Mouse (Mus musculus) kidney, adult 11 months (tissue): ENCODE data around the gene 9930111J21Rik1.
A peak's percentile ranks its signal among the peaks of the same experiment; 100 is the strongest.
"Not testable (repeated sequence)": the region's sequence is repeated elsewhere in the genome, so short reads cannot be mapped to it uniquely, and the experiment has no call there.

Experiments used
- DNase-seq: peaks from one replicate; pipeline ENCODE4 v3.0.0; 2022

9930111J21Rik1 gene

DNA sequence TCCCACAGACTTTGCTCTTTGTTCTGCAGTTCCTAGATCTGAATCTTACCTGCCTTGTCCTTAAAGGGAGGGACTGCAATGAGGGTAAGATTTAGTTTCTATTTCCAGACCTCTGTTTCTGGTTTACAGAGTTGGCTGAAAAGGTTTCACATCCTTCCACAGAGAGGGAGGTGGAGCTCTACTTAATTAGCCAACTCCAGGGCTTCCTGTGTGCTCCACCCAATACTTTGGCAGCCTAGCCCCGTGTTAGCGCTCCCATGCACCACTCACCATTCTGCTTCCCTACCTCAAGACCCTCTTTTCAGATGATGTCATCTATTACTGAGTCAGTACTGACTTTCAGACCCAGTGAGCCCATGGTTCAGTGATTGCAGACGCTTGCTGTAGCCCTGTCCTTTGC lies at the start of gene 9930111J21Rik1:
Gene 9930111J21Rik1, minus strand, starts transcription at position 148 of the 400 bp plus-strand sequence.
- not testable (repeated sequence) for DNase-seq

DNA sequence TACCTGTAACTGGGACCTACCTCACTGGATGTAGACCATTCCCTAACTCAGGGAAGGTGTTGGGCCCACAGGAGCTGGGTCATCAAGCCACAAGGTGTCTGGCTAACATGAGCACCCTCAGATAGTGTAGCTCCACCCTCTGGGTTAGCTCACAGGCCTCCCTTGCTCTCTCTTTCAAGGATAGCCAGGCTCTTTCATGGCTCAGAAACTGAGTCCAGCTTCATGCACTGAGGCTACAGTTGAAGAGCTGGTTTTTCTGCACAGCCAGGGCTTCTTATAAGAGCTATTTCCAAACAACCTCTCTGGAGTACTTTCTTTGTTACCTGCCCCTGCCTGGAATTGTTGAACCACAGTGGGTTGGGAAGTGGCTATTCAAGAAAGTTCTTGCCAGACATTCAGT lies 32.9 kb upstream of the 9930111J21Rik1 start:
- DNase-seq, result not testable (repeated sequence)

DNA sequence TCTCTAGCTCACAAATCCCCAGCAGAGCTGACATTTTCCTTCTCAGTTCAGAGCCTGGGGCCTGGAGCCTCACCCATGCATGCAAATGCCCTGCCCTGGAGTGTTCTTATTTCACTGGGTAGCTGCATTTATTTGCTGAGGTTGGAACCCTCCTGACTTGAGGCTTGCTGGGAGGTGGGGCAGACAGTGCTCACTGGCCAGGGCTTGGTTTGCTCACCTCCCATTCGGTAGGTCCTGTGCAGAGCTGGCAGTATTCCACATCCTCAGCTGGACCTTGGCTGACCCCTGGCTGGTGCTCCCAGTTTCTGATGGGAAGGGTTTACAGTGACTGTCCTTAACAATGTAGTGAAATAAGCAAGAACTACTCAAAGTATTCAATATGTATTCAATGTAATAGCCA lies 27.6 kb upstream of the 9930111J21Rik1 start:
- peak; percentile 11 for DNase-seq

DNA sequence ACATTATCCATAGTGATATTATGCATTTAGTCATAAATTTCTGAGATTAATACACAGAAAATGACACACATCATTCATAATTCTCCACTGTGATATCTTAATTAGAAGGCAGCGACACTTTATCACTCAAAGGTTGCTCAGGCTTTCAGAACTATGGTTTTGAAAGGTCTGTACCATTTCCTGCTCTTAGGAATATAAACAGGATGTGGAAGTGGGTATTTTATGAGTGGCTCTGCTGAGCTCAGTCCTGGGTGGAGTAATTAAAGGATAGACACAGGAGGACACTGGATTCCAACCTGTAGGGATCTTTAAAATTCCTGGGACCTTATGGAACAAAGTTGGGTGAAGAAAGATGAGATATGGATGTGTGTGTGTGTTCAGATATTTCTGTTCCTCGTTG lies 27.1 kb upstream of the 9930111J21Rik1 start:
- not testable (repeated sequence) for DNase-seq

DNA sequence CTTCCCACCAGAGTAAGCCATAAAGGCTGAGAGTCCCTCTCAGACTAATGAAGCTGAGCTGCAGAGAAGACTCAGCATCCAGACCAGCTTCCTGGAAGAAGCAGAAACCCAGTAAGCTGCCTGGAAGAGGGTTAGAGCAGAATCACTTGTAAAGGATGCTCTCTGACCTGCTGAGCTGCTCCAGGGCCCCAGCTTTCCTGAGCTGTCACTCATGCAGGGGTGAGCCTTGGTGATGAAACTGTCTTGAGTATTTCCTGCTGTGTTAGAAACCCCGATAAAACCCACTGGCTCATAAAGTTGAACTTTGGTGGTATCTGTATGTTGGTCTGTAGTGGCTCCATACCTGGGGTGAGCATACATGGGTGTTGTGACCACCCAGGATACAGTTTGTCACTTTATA lies 21.2 kb upstream of the 9930111J21Rik1 start:
- DNase-seq, result not testable (repeated sequence)

DNA sequence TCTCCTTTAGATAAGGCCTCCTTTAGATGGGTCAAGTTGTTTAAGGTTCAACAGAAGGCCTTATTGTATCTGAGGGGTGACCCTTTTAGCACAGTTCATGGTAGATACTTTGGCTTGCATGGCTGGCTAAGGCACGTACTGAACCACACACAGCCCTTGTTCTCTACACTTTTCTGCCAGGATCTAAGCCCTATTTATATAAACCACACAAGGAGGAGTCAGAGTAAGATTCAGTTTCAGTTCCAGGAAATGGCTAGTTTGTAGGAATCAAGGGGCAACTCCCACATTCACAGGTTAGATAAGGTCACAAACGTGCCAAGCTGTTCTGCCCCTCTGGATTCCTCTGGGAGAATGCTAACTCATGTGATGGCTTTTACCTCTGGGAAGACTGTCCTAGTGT lies 14.8 kb upstream of the 9930111J21Rik1 start, which contains the start of gene Tgtp1:
Gene Tgtp1, minus strand, starts transcription at position 155 of the 400 bp plus-strand sequence.
- not testable (repeated sequence) for DNase-seq

DNA sequence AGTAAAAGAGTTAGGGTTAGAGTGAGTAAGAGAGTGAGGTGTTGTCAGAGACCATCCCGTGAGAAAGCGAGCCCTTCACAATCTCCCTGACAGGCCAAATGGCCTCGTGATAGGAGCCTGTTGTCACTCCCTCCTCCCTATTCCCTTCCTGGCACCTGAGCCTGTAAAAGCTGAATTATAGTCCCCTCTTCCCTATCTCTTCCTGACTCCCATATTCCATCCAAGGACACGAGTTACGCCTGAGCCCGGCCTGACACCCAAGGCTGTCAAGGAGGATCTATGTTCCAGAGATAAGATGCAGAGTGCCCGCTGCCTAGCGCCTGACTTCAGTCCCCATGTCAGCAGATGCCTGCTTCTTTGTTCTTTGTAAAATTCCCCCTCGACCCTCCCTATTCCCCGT lies 14.1 kb upstream of the 9930111J21Rik1 start:
- DNase-seq, result not testable (repeated sequence)

DNA sequence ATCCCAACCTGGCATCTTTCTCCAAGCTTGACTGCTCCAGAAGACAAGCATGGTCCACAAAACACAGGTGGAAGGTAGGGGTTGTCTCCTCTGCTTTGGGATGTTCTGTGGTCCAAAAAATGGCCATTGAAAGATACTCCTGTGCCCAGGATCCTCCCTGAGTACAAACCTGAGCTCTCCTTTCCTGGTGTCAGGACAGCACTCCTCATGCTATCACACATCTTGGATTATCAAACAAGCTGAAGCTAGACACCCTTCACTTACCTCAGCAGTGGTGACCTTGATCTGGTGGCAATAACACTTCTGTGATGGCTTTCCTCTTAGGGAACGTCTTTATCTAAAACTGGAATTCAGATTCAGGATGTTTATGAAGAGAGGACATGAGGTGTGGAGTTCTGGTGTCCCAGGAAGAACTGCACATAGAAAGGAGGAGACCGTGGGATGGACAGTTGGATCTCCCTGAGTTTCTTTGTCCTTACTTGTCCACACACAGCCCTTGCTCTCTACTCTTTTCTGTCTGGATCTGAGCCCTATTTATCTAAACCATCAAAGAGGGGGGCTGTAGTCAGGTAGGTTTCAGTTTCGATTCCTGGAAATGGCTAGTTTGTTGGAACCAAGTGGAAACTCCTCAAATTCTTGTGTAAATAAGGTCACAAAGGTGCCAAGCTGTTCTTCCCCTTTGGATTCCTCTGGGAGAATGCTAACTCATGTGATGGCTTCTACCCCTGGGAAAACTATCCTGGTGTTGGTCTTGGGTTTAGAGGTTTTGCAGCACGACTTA lies 12.7 kb upstream of the 9930111J21Rik1 start, which contains the start of gene Gm12185:
Gene Gm12185, minus strand, starts transcription at position 487 of the 781 bp plus-strand sequence.
- peak; percentile 22 for DNase-seq

DNA sequence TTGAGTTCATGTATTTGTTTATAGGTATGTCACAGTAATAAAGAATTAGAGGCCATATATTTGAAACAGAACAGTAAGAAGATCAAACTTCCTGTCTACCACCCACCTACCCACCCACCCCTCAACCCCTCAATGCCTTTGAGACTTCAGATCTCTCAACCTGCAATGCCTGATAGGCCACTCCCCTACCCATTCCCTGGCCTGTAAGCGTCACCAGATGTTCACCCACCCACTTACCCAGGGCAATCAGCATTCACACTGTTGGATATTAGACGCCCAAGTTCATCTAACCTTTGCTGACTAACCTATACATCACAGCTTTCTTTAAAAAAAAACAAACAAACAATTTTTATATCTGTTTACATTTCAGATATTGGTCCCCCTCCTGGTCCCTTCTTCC lies 10.8 kb upstream of the 9930111J21Rik1 start:
- not testable (repeated sequence) for DNase-seq

DNA sequence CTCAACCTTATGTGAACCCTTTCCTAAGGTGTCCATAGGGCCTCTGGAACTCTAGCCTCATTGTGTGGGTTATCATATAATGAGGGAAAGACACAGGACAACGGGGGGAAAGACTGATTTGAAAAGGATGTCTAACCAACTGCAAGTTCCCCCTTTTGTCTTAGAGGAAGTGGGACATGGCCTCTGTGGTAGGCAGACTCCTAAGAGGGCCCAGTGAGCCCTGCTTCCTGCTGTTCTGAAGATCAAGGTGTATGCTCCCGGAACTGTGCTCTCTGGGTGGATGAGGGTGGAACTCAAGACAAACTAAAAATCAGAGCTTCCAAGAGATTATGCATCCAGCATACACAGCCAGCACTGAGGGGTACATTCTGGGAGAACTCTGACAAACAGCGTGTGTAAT lies 9.0 kb upstream of the 9930111J21Rik1 start:
- DNase-seq, result not testable (repeated sequence)

DNA sequence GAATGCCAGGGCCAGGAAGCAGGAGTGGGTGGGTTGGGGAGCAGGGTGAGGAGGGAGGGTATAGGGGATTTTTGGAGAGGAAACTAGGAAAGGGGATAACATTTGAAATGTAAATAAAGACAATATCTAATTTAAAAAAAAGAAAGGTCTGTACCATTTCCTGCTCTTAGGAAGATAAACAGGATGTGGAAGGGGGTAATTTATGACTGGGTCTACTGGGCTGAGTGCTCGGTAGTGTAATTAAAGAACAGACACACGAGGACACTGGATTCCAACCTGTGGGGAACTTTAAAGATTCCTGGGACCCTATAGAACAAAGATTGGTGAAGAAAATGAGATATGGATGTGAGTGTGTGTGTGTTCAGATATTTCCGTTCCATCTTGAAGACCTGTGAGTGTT lies 3.6 kb upstream of the 9930111J21Rik1 start:
- DNase-seq, result not testable (repeated sequence)

DNA sequence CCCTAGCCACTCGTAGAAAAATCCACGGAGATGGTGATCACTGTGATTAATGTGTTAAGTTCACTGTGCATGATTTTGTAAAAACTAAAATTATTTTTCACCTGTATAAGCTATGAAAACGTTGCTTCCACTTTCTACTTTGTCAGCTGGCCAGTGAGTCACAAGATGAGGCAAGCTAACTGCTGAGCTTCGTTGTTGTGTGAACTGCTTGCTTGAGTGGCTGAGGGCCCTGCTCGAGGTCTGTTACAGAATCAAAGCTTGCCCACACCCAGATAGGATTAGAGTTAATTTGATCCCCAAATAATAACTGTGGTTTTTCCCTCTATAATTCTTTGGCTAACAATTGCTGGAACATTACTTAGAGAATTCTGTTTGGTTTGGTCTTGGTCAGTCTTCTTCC lies 854 bp upstream of the 9930111J21Rik1 start:
- DNase-seq, result not testable (repeated sequence)

DNA sequence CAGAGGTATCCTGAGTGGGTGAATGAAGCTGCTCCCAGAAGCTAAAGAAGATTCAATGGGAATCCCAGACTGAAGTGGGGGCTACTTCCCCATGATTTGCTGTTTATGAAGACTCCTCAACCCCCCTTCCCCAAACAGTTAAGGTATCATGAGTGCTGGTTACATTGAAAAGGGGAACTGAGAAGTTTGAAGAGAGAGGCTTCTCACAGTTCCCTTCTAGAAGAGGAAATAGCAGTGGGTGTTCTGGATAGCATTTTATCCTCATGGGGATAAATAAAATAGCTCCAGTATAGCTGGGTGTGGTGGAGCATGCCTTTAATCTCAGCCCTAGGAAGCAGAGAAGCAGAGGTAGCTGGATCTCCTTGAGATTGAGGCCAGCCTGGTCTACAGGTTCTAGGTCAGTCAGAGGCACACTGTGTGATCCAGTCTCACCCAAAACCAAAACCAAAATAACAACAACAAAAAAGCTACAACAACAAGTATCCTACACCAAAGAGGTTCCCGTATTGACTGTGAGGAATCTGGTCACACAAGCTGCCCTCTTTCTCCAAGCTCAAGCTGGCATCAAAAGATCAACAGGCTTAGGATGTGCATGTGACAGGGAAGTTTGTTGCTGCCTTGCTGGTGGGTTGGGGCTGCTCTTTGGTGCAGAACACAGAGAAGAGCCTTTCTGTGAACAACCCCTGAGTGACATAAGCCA lies 808 bp downstream of the 9930111J21Rik1 start, which contains the start of gene Olfr56:
Gene Olfr56, plus strand, starts transcription at position 650 of the 700 bp plus-strand sequence.
- not testable (repeated sequence) for DNase-seq

DNA sequence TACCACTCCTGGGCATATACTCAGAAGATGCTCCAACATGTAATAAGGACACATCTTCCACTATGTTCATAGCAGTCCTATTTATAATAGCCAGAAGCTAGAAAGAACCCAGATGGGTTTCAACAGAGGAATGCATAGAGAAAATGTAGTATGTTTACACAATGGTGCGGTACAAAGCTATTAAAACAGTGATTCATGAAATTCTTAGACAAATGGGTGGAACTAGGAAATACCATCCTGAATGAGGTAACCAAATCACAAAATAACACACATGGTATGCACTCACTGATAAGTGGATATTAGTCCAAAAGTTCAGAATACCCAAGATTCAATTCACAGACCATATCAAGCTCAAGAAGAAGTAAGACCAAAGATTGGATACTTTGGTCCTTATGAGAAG lies 4.5 kb downstream of the 9930111J21Rik1 start:
- not testable (repeated sequence) for DNase-seq

DNA sequence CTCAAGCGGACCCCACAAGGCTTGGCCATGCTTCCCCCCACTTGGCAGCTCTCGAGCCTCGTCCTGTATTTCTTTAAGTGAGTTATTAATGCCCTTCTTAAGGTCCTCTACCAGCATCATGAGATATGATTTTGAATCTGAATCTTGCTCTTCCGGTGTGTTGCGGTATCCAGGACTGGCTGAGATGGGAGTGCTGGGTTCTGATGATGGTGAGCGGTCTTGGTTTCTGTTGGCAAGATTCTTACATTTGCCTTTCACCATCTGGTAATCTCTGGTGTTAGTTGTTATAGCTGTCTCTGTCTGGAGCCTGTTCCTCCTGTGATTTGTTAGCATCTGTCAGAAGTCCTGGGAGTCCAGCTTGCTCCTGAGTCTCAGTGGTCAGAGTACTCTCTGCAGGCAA lies 33.1 kb downstream of the 9930111J21Rik1 start, which contains the start of gene Psme2b:
Gene Psme2b, minus strand, starts transcription at position 101 of the 400 bp plus-strand sequence.
- not testable (repeated sequence) for DNase-seq

DNA sequence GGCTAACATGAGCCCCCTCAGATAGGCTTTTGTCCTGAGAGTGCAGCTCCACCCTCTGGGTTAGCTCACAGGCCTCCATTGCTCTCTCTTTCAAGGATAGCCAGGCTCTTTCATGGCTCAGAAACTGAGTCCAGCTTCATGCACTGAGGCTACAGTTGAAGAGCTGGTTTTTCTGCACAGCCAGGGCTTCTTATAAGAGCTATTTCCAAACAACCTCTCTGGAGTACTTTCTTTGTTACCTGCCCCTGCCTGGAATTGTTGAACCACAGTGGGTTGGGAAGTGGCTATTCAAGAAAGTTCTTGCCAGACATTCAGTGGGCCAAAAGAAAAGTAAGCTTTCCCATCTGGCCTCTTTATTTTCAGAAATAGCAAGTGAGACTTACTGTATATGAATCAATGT lies 39.9 kb downstream of the 9930111J21Rik1 start:
- not testable (repeated sequence) for DNase-seq

DNA sequence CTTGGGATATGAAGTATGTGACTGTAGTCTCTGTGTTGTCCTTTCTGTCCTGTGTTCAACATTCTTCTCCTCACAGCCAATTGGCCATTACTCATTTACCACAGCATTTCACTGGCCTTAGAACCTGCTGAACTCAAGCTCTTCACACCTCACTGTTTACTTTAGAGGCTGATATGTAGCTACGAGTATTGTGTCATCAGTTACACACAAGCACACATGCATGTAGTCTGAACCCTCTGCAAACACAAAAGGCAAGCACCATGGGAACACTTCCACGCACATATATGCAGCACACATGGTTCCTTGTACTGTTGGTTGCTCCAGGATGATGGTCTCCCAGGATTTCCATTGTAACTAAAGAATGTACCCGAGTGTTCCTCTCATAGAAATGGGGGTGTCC lies 43.9 kb downstream of the 9930111J21Rik1 start:
- DNase-seq, result not testable (repeated sequence)

DNA sequence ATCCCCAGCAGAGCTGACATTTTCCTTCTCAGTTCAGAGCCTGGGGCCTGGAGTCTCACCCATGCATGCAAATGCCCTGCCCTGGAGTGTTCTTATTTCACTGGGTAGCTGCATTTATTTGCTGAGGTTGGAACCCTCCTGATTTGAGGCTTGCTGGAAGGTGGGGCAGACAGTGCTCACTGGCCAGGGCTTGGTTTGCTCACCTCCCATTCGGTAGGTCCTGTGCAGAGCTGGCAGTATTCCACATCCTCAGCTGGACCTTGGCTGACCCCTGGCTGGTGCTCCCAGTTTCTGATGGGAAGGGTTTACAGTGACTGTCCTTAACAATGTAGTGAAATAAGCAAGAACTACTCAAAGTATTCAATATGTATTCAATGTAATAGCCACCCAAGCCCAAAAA lies 45.3 kb downstream of the 9930111J21Rik1 start:
- not testable (repeated sequence) for DNase-seq

DNA sequence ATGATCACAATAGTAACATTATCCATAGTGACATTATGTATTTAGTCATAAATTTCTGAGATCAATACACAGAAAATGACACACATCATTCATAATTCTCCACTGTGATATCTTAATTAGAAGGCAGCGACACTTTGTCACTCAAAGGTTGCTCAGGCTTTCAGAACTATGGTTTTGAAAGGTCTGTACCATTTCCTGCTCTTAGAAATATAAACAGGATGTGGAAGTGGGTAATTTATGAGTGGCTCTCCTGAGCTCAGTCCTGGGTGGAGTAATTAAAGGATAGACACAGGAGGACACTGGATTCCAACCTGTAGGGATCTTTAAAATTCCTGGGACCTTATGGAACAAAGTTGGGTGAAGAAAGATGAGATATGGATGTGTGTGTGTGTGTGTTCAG lies 45.8 kb downstream of the 9930111J21Rik1 start:
- not testable (repeated sequence) for DNase-seq

DNA sequence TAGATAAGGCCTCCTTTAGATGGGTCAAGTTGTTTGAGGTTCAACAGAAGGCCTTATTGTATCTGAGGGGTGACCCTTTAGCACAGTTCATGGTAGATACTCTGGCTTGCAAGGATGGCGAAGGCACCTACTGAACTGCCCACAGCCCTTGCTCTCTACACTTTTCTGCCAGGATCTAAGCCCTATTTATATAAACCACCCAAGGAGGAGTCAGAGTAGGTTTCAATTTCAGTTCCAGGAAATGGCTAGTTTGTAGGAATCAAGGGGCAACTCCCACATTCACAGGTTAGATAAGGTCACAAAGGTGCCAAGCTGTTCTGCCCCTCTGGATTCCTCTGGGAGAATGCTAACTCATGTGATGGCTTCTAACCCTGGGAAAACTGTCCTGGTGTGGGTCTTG lies 51.1 kb downstream of the 9930111J21Rik1 start:
- not testable (repeated sequence) for DNase-seq

DNA sequence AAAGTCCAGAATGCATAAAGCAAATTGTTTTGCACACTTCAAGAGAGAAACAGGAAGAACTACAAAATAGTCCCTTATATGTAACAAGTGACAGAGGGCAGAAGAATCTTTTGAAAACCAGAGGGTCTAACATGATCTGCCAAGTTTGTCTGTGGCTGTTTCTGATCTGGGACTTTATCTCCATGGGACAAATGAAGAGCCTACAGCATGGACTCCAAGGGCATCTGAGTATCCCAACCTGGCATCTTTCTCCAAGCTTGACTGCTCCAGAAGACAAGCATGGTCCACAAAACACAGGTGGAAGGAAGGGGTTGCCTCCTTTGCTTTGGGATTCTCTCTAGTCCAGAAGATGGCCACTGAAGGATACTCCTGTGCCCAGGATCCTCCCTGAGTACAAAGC lies 52.8 kb downstream of the 9930111J21Rik1 start:
- not testable (repeated sequence) for DNase-seq

DNA sequence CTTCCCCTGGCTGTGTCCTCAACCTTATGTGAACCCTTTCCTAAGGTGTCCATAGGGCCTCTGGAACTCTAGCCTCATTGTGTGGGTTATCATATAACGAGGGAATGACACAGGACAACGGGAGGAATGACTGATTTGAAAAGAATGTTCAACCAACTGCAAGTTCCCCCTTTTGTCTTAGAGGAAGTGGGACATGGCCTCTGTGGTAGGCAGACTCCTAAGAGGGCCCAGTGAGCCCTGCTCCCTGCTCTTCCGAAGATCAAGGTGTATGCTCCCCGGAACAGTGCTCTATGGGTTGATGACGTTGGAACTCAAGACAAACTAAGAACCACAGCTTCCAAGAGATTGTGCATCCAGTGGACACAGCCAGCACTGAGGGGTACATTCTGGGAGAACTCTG lies 55.4 kb downstream of the 9930111J21Rik1 start:
- not testable (repeated sequence) for DNase-seq

DNA sequence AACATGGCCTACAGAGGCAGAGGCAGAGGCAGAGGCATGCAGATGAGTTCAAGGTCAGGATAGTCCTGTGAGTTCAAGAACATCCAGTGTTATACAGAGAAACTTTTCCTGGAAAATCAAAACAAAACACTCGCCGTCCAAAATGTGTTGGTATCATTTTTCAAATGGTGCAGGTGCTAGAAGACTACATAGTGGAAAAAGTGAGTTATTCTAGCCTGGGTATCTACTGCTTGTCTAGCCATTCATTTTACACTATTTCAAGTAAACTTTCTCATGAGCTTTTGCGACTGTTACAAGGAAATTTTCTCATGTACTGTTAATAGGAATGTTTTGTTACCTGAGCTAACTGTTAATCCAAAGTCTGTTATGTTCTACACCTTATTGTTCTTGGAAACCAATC lies 60.8 kb downstream of the 9930111J21Rik1 start:
- no peak for DNase-seq

DNA sequence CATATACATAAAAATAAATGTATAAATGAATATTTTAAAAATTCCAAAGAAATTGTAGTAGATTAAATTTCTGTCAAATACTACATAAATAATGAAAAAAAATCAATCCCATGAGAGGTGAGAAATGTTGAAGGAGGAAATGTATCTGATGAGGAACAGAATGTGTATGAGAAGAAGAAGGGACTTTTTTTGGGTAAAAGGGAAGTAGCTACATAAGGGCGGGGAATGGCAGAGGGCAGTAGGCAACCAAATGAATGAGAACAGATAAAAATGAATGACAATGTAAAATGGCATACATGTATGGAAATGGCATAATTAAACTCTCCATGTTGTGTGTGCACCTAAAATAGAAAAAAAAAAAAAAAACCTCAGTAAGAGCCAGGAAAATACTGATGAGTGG lies 65.6 kb downstream of the 9930111J21Rik1 start:
- no peak for DNase-seq
